Mouse (Mus musculus) right cerebral cortex, postnatal 10 days (tissue): ENCODE data around the gene Il11ra2.
"Not testable (repeated sequence)": the region's sequence is repeated elsewhere in the genome, so short reads cannot be mapped to it uniquely, and the experiment has no call there.

Source experiments
- DNase-seq, 2 experiments: peaks; one replicate each; pipeline ENCODE4 v3.0.0; 2021; ENCODE audit warnings: low spot score in 2 of 2

Il11ra2 gene

GRCm38 (mm10) chr4:42661793-42662192 lies at the start of gene Il11ra2:
Gene Il11ra2 (minus strand): TSS chr4:42661893.
- DNase-seq: not testable (repeated sequence)

GRCm38 (mm10) chr4:42682183-42682524 lies 20.5 kb upstream of the Il11ra2 start:
- not testable (repeated sequence) for DNase-seq

- not testable (repeated sequence) for DNase-seq
Observed at GRCm38 (mm10) chr4:42681473-42682182, 19.9 kb upstream of the Il11ra2 start.

- not testable (repeated sequence) for DNase-seq
Observed at GRCm38 (mm10) chr4:42680374-42681356, 19.0 kb upstream of the Il11ra2 start.

- not testable (repeated sequence) for DNase-seq
Observed at GRCm38 (mm10) chr4:42679365-42679764, 17.7 kb upstream of the Il11ra2 start.

GRCm38 (mm10) chr4:42675415-42675814 lies 13.7 kb upstream of the Il11ra2 start:
- DNase-seq: not testable (repeated sequence)

- DNase-seq: not testable (repeated sequence)
Observed at GRCm38 (mm10) chr4:42654951-42655350, 6.7 kb downstream of the Il11ra2 start, which contains the start of gene Ccl27b. Gene Ccl27b (plus strand): TSS chr4:42655251.

- not testable (repeated sequence) for DNase-seq
Observed at GRCm38 (mm10) chr4:42629419-42629818, 32.3 kb downstream of the Il11ra2 start, which contains the start of gene Gm2564. Gene Gm2564 (plus strand): TSS chr4:42629719.

- not testable (repeated sequence) for DNase-seq
Observed at GRCm38 (mm10) chr4:42611895-42612294, 49.8 kb downstream of the Il11ra2 start, which contains the start of gene Gm10591. Gene Gm10591 (plus strand): TSS chr4:42612195.
